Mouse (Mus musculus) testis, adult 2 months (tissue): ENCODE results near the gene Col9a2.

Experiments used
- CTCF ChIP-seq: fragments of 200-500 bp; IDR thresholded peaks from 2 replicates; pipeline ENCODE4 v1.5.1; 2012; ENCODE audit warnings: low read depth, mild to moderate bottlenecking, inconsistent platforms, low read length, moderate library complexity; ENCODE audit not compliant: control insufficient read depth, insufficient read depth, insufficient replicate concordance
- POLR2A ChIP-seq: fragments of 200-500 bp; IDR thresholded peaks from 2 replicates; pipeline ENCODE4 v1.6.1; 2012; ENCODE audit warnings: low read depth, mild to moderate bottlenecking, inconsistent platforms, low read length, moderate library complexity; ENCODE audit not compliant: control insufficient read depth

DNA sequence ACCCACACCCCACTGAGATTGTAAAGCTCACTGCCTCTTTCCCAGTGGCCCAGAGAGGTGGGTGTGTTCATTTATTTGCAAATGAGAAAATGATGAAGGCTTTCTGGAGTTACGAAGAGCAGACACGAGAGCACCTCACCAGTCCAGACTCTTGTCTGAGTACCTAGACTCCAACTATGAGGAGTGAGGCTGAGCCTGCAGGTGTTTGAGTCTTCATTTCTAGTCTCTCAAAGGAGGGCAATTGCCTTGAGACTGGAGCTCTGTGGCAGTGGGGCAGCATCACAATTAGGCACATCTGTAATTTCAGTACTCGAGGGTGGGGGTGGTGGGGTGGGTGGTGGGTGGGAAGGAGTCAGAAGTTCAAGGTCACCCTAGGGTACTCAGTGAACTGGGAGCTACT, 3.8 kb downstream of the Col9a2 start:
- TF ChIP-seq CTCF (no peak), POLR2A (no peak)
